Mouse (Mus musculus) left cerebral cortex, postnatal 25 days (tissue): Measurements from ENCODE around the gene Setd7. TPM values are rescaled to one million over a fixed set of nuclear protein-coding genes. Genes with fewer than 3 reads are reported as not detected.

Source experiments
- DNase-seq, 2 experiments: peaks; one replicate each; pipeline ENCODE4 v3.0.0; 2022; ENCODE audit warnings: low spot score in 2 of 2, mixed read lengths in 1 of 2
- intact Hi-C: fragments of 180-260 bp; cut with DNase I; formaldehyde crosslinking; loops from one replicate; pipeline ENCODE4 v1.15.1; 2025
- total RNA-seq, 2 experiments: library from RNA; stranded (reverse); gene quantifications; 2 replicates each; pipeline ENCODE4 v1.2.3; 2021

Setd7 gene
- total RNA-seq, 2 experiments from 2014 or later = 135 to 139 TPM

GRCm38 (mm10) chr3:51484370-51484769 is 76.3 kb downstream of the Setd7 start:
- intact Hi-C loops = loop anchor here (2.0 to 5.0 kb wide), 3 partner anchors 76 to 1683 kb away; partner anchors contain the start of gene Setd7

GRCm38 (mm10) chr3:51483741-51484359 is 76.8 kb downstream of the Setd7 start, which contains the start of gene Rab33b:
TSS of gene Rab33b (plus strand) at chr3:51483920.
- peak; percentile 96 to 99 for DNase-seq
- intact Hi-C loops = loop anchor here (2.0 to 5.0 kb wide), 3 partner anchors 77 to 1683 kb away; partner anchors contain the start of gene Setd7

More at GRCm38 (mm10) chr3:51484370-51484769, 76.3 kb downstream of the Setd7 start:
- DNase-seq = no peak

DNA sequence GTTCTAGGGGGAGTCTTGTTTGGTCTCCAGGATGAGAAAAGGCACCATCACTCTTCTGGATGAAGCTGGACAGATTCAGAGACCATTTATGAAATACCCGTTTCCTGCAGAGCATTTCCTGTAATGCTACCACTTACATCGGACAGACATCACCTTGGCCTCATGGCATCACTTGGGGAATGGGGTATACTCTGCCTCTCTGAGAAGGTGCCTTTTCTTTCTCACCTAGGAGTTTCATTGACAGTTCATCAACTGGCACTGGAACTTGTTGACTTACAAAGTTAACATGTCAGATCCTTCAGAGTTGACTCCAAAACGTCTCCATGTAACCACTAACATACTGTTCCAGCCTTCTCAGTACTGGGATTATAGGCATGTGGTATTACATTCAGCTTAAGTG is 77.9 kb downstream of the Setd7 start:
- intact Hi-C loops = loop anchor here (5.0 kb wide), 2 partner anchors 165 to 1685 kb away; no protein-coding TSS in a partner anchor
- no peak for DNase-seq

- intact Hi-C loops = loop anchor here (5.0 kb wide), 2 partner anchors 165 to 1685 kb away; no protein-coding TSS in a partner anchor
- no peak for DNase-seq
These were observed 78.8 kb downstream of the Setd7 start for GRCm38 (mm10) chr3:51481881-51482280.

DNA sequence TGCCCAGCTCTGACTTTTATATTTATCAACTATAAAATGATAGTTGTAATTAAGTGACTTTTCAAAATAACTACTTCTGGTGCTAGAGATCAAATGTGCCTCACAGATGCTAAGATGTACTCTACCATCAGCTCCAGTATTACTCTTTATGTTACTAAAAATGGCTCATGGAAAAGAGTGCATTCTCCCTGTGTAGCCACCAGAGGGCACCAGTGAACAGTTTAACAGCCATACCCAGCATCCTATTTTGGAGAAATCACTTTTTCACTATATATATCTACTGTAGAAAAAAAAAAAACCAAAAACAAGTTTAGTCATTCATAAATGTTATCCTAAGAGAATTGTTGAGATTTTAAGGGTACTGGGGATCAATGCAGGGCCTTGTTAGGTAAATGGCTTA is 79.6 kb downstream of the Setd7 start:
- peak; percentile 31 to 61 for DNase-seq
- intact Hi-C loops = loop anchor here (5.0 kb wide), 2 partner anchors 166 to 1686 kb away; no protein-coding TSS in a partner anchor

DNA sequence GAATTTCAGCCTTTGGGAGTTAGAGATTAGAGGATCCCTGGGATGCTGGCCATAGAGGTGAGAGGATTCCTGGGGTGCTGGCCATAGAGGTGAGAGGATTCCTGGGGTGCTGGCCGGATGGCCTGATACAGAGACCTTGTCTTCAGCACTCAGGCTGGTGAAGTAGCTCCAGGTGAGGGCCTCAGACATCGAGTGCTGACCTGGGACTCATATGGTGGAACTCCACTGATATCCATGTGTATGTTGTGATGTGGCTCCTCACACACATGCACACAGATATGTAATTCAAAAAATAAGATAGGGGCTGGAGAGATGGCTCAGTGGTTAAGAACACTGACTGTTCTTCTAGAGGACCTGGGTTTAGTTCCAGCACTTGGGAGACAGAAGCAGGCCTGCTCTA is 80.8 kb downstream of the Setd7 start:
- DNase-seq = no peak
- intact Hi-C loops = loop anchor here (1.0 to 5.0 kb wide), 3 partner anchors 167 to 1687 kb away; no protein-coding TSS in a partner anchor

GRCm38 (mm10) chr3:51475706-51476105 is 85.0 kb downstream of the Setd7 start:
- intact Hi-C loops = no loop called here
- no peak for DNase-seq

GRCm38 (mm10) chr3:51468530-51468929 is 92.1 kb downstream of the Setd7 start:
- DNase-seq = no peak
- intact Hi-C loops = no loop called here

Other genes starting within 250 kb of the Setd7 start
- 10 to 100 TPM; 35.6 to 36.4 TPM for gene Elf2, start 220.2 kb downstream of the Setd7 start, total RNA-seq
- gene Mgarp, start 164.1 kb downstream of the Setd7 start, total RNA-seq = not detected
- 100 to 1,000 TPM; 362 to 365 TPM for gene Ndufc1, start 151.9 kb downstream of the Setd7 start, total RNA-seq
- gene Naa15, start 145.7 kb downstream of the Setd7 start, total RNA-seq = 10 to 100 TPM; 46.8 to 51.3 TPM
- 10 to 100 TPM; 20.4 to 22.5 TPM for gene Rab33b, start 77.0 kb downstream of the Setd7 start, total RNA-seq
- not detected for gene Mgst2, start 99.5 kb upstream of the Setd7 start, total RNA-seq